Mouse (Mus musculus): ENCODE measurements around the gene Smarcd1. TPM values are rescaled to one million over a fixed set of nuclear protein-coding genes. Genes with fewer than 3 reads are reported as not detected.
A peak's percentile ranks its signal among the peaks of the same experiment; 100 is the strongest.

Smarcd1 gene
- polyA plus RNA-seq, 1 experiment from 2014 or later = 80.6 TPM

GRCm38 (mm10) chr15:99677089-99677488 is 24.8 kb upstream of the Smarcd1 start:
- ATAC-seq (ENCODE audit: insufficient number of reproducible peaks, low FRiP score, low TSS enrichment, low read depth) (no peak), DNase-seq (ENCODE audit: low spot score) (no peak)
- Histone ChIP-seq H3K27ac (replicated peaks; ENCODE audit: low read depth, low read length) (no peak overlapping the region), H3K4me2 (ENCODE audit: low read depth, severe bottlenecking) (no peak overlapping the region), H3K4me1 (ENCODE audit: control insufficient read depth, insufficient read depth, low read length) (no peaks in the 10 kb centered on the region), H3K36me3 (ENCODE audit: control insufficient read depth, insufficient read depth, low read length) (no peaks in the 10 kb centered on the region), H3K9ac (ENCODE audit: low read length) (no peak overlapping the region), H3K4me3 (ENCODE audit: low read depth, low read length) (no peak overlapping the region), H3K9me3 (ENCODE audit: control insufficient read depth, low read length) (no peaks in the 10 kb centered on the region), H3K27me3 (ENCODE audit: control insufficient read depth, insufficient read depth, low read length) (peaks cover under 1% of the 10 kb centered on the region; the same call in 1 of the 2 replicates)
- WGBS = 35% methylated on average over 8 of the region's 8 CpGs

GRCm38 (mm10) chr15:99678063-99678800 is 23.7 kb upstream of the Smarcd1 start:
- no peak overlapping the region for H3K4me2 ChIP-seq (ENCODE audit: low read depth, severe bottlenecking)

GRCm38 (mm10) chr15:99679008-99679407 is 22.9 kb upstream of the Smarcd1 start:
- H3K36me3 ChIP-seq (ENCODE audit: control insufficient read depth, insufficient read depth, low read length) = no peaks in the 10 kb centered on the region
- no peaks in the 10 kb centered on the region for H3K27me3 ChIP-seq (ENCODE audit: control insufficient read depth, insufficient read depth, low read length)
- H3K9ac ChIP-seq (ENCODE audit: low read length) = no peak overlapping the region
- no peak overlapping the region for H3K4me2 ChIP-seq (ENCODE audit: low read depth, severe bottlenecking)
- H3K9me3 ChIP-seq (ENCODE audit: control insufficient read depth, low read length) = no peaks in the 10 kb centered on the region
- ATAC-seq (ENCODE audit: insufficient number of reproducible peaks, low FRiP score, low TSS enrichment, low read depth) = no peak
- DNase-seq (ENCODE audit: low spot score) = no peak
- H3K4me1 ChIP-seq (ENCODE audit: control insufficient read depth, insufficient read depth, low read length) = no peaks in the 10 kb centered on the region
- no peak overlapping the region for H3K4me3 ChIP-seq (ENCODE audit: low read depth, low read length)
- WGBS = 44% methylated on average over 7 of the region's 7 CpGs
- H3K27ac ChIP-seq (replicated peaks; ENCODE audit: low read depth, low read length) = no peak overlapping the region

More at GRCm38 (mm10) chr15:99678063-99678800, 23.7 kb upstream of the Smarcd1 start:
- Histone ChIP-seq H3K36me3 (ENCODE audit: control insufficient read depth, insufficient read depth, low read length) (no peaks in the 10 kb centered on the region), H3K27ac (replicated peaks; ENCODE audit: low read depth, low read length) (no peak overlapping the region), H3K4me1 (ENCODE audit: control insufficient read depth, insufficient read depth, low read length) (no peaks in the 10 kb centered on the region), H3K9me3 (ENCODE audit: control insufficient read depth, low read length) (no peaks in the 10 kb centered on the region), H3K4me3 (ENCODE audit: low read depth, low read length) (no peak overlapping the region), H3K9ac (ENCODE audit: low read length) (no peak overlapping the region), H3K27me3 (ENCODE audit: control insufficient read depth, insufficient read depth, low read length) (no peaks in the 10 kb centered on the region)
- WGBS = 16% methylated on average over 13 of the region's 13 CpGs
- ATAC-seq (ENCODE audit: insufficient number of reproducible peaks, low FRiP score, low TSS enrichment, low read depth) = no peak
- DNase-seq (ENCODE audit: low spot score) = peak; percentile 57

- Histone ChIP-seq H3K36me3 (ENCODE audit: control insufficient read depth, insufficient read depth, low read length) (no peaks in the 10 kb centered on the region), H3K9me3 (ENCODE audit: control insufficient read depth, low read length) (no peaks in the 10 kb centered on the region), H3K27me3 (ENCODE audit: control insufficient read depth, insufficient read depth, low read length) (no peaks in the 10 kb centered on the region), H3K4me2 (ENCODE audit: low read depth, severe bottlenecking) (no peak overlapping the region), H3K9ac (ENCODE audit: low read length) (no peak overlapping the region), H3K4me1 (ENCODE audit: control insufficient read depth, insufficient read depth, low read length) (no peaks in the 10 kb centered on the region), H3K27ac (replicated peaks; ENCODE audit: low read depth, low read length) (no peak overlapping the region), H3K4me3 (ENCODE audit: low read depth, low read length) (no peak overlapping the region)
- ATAC-seq (ENCODE audit: insufficient number of reproducible peaks, low FRiP score, low TSS enrichment, low read depth) (no peak), DNase-seq (ENCODE audit: low spot score) (no peak)
- WGBS = 94% methylated on average over 7 of the region's 7 CpGs
These were observed 19.0 kb upstream of the Smarcd1 start for GRCm38 (mm10) chr15:99682880-99683279.

GRCm38 (mm10) chr15:99684156-99684555 is 17.8 kb upstream of the Smarcd1 start:
- no peaks in the 10 kb centered on the region for H3K4me1 ChIP-seq (ENCODE audit: control insufficient read depth, insufficient read depth, low read length)
- no peaks in the 10 kb centered on the region for H3K27me3 ChIP-seq (ENCODE audit: control insufficient read depth, insufficient read depth, low read length)
- no peak overlapping the region for H3K27ac ChIP-seq (replicated peaks; ENCODE audit: low read depth, low read length)
- H3K4me3 ChIP-seq (ENCODE audit: low read depth, low read length) = no peak overlapping the region
- DNase-seq (ENCODE audit: low spot score) = no peak
- H3K9me3 ChIP-seq (ENCODE audit: control insufficient read depth, low read length) = no peaks in the 10 kb centered on the region
- no peaks in the 10 kb centered on the region for H3K36me3 ChIP-seq (ENCODE audit: control insufficient read depth, insufficient read depth, low read length)
- no peak overlapping the region for H3K9ac ChIP-seq (ENCODE audit: low read length)
- WGBS = 94% methylated on average over 5 of the region's 5 CpGs
- H3K4me2 ChIP-seq (ENCODE audit: low read depth, severe bottlenecking) = no peak overlapping the region
- ATAC-seq (ENCODE audit: insufficient number of reproducible peaks, low FRiP score, low TSS enrichment, low read depth) = no peak

GRCm38 (mm10) chr15:99688712-99689111 is 13.2 kb upstream of the Smarcd1 start:
- ATAC-seq (ENCODE audit: insufficient number of reproducible peaks, low FRiP score, low TSS enrichment, low read depth) = 0 out of 2 replicates have a peak, but pooled peaks have one; percentile 31
- Histone ChIP-seq H3K4me1 (ENCODE audit: control insufficient read depth, insufficient read depth, low read length) (0 out of 2 replicates have a peak, but pooled peaks cover 4% of the 10 kb centered on the region), H3K27me3 (ENCODE audit: control insufficient read depth, insufficient read depth, low read length) (peaks cover 4% of the 10 kb centered on the region; the same call in 1 of the 2 replicates), H3K9ac (ENCODE audit: low read length) (no peak overlapping the region), H3K9me3 (ENCODE audit: control insufficient read depth, low read length) (no peaks in the 10 kb centered on the region), H3K27ac (replicated peaks; ENCODE audit: low read depth, low read length) (no peak overlapping the region), H3K4me2 (ENCODE audit: low read depth, severe bottlenecking) (no peak overlapping the region), H3K36me3 (ENCODE audit: control insufficient read depth, insufficient read depth, low read length) (no peaks in the 10 kb centered on the region), H3K4me3 (ENCODE audit: low read depth, low read length) (no peak overlapping the region)
- 5% methylated on average over 4 of the region's 4 CpGs for WGBS
- peak; percentile 75 for DNase-seq (ENCODE audit: low spot score)

GRCm38 (mm10) chr15:99690924-99691323 is 11.0 kb upstream of the Smarcd1 start:
- peaks cover 4% of the 10 kb centered on the region; the same call in 1 of the 2 replicates for H3K27me3 ChIP-seq (ENCODE audit: control insufficient read depth, insufficient read depth, low read length)
- no peak overlapping the region for H3K4me2 ChIP-seq (ENCODE audit: low read depth, severe bottlenecking)
- WGBS = 9% methylated on average over 4 of the region's 4 CpGs
- DNase-seq (ENCODE audit: low spot score) (no peak), ATAC-seq (ENCODE audit: insufficient number of reproducible peaks, low FRiP score, low TSS enrichment, low read depth) (no peak)
- no peaks in the 10 kb centered on the region for H3K9me3 ChIP-seq (ENCODE audit: control insufficient read depth, low read length)
- no peaks in the 10 kb centered on the region for H3K36me3 ChIP-seq (ENCODE audit: control insufficient read depth, insufficient read depth, low read length)
- H3K27ac ChIP-seq (replicated peaks; ENCODE audit: low read depth, low read length) = no peak overlapping the region
- H3K9ac ChIP-seq (ENCODE audit: low read length) = no peak overlapping the region
- H3K4me3 ChIP-seq (ENCODE audit: low read depth, low read length) = no peak overlapping the region
- H3K4me1 ChIP-seq (ENCODE audit: control insufficient read depth, insufficient read depth, low read length) = 0 out of 2 replicates have a peak, but pooled peaks cover 4% of the 10 kb centered on the region

- Histone ChIP-seq H3K36me3 (ENCODE audit: control insufficient read depth, insufficient read depth, low read length) (no peaks in the 10 kb centered on the region), H3K9ac (ENCODE audit: low read length) (no peak overlapping the region), H3K27ac (replicated peaks; ENCODE audit: low read depth, low read length) (no peak overlapping the region), H3K9me3 (ENCODE audit: control insufficient read depth, low read length) (no peaks in the 10 kb centered on the region), H3K27me3 (ENCODE audit: control insufficient read depth, insufficient read depth, low read length) (peaks cover 6% of the 10 kb centered on the region; the same call in 1 of the 2 replicates), H3K4me3 (ENCODE audit: low read depth, low read length) (no peak overlapping the region), H3K4me1 (ENCODE audit: control insufficient read depth, insufficient read depth, low read length) (0 out of 2 replicates have a peak, but pooled peaks cover 4% of the 10 kb centered on the region), H3K4me2 (ENCODE audit: low read depth, severe bottlenecking) (no peak overlapping the region)
- WGBS = 53% methylated on average over 9 of the region's 9 CpGs
- DNase-seq (ENCODE audit: low spot score) = no peak
- ATAC-seq (ENCODE audit: insufficient number of reproducible peaks, low FRiP score, low TSS enrichment, low read depth) = no peak
These were observed 10.0 kb upstream of the Smarcd1 start for GRCm38 (mm10) chr15:99691976-99692375.

Data from limb, embryonic 11.5 days (tissue).